Mouse (Mus musculus): Measurements from ENCODE around the gene Fst.

DNA sequence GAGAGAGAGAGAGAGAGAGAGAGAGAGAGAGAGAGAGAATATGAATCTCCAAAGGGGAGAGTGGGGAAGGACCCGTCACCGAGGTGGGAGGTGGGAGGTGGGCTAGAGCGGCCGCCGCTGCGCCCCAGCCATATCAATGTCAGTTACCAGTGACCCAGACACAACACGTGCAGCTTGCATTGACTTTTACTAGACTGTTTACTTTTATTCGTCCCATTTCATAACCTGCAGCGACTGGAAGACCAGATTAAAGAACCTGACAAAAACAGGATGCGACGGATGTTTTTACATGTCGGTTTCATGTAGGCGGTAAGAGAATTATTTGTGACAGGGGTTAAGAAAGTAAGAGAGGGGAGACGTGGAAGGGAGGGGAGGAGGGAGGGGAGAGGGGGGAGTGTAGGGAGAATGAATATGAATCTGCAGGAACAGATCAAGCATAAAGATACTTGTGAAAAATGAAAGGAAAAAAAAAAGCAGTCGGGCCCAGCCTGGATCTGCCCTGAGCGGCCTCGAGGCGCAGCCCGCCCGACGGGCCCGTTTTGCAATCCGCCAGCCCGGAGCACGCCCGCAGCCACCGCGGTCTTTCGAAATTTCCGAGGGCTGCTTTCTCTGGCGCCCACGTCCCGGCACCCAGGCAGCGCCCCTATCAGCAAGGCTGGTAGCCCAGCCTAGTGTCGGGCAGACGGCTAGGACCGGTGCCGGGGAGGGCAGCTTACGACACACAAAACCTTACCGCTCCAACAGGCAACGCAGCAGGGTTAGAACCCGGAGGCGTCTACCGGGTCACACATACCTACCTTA lies 1.8 kb downstream of the Fst start:
- TF ChIP-seq CTCF (IDR thresholded peaks at IDR 0.05; ENCODE audit: extremely low read depth, insufficient read depth, low read length), result no peak
- no peak for TF ChIP-seq POLR2A (IDR thresholded peaks at IDR 0.05; ENCODE audit: extremely low read depth, insufficient read depth, low read length)
